Mouse (Mus musculus): Measurements from ENCODE around the gene Sec31a.

DNA sequence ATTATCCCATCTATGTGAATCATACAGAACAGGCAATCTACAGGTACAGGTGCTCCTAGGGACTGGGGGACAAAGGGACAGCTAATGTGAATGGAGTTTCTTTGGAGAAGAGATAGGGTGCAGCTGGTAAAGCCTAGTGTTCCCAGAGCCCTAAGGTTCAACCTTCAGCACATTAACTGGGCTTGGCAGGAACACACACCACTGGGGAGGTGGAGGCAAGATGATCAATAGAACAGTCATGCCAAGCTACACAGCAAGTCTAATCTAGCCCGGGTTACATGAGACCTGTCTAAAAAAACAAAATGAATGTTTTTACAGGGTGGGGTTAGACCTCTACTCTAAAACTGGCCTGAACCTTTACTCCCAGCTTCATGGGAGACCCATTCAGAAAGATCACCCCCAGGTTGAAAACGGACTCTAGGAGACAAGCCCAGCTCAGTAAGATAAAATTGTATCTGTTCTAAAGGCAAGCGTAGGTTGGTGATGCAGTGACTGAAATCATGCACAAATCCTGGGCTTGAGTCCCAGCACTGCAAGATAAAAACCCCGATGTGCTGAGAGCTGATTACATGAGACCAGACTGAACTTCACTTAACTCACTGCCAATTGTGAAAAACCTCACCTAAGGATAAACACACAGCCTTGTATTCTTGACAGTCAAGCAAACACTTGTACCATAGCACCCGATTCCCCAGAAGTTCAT is 12.1 kb upstream of the Sec31a start:
- TF ChIP-seq E2F4 (IDR thresholded peaks at IDR 0.05; ENCODE audit: borderline replicate concordance, low read depth, low read length) = no peak
- TF ChIP-seq POLR2A (IDR thresholded peaks at IDR 0.05; ENCODE audit: control insufficient read depth in 1 of 2, insufficient read depth in 1 of 2, low read depth in 1 of 2, low read length in 2 of 2, poor library complexity in 1 of 2) = no peak
- TF ChIP-seq GABPA (IDR thresholded peaks at IDR 0.05; ENCODE audit: low read depth, low read length) = no peak
